31 mouse cellular contexts compared by ENCODE assay signal in genomic region chr15:99039306-99039705, GRCm38 (mm10). TPM values are rescaled to one million over a fixed set of nuclear protein-coding genes. Genes with fewer than 3 reads are reported as not detected.
A peak's percentile ranks its signal among the peaks of the same experiment; 100 is the strongest.
DNase-seq lines count a peak whose midpoint lies in the region; ATAC-seq and TF ChIP-seq lines count a peak whose summit lies in the region.
"Had no signal": no experiment of that assay in that cellular context is flagged by ENCODE, and none has a peak within 500 bp of the region (broad histone marks: within the 10 kb centered on the region; RNA-seq: fewer than 3 reads in every experiment).

No protein-coding gene starts in this region.

- no peak for DNase-seq in embryonic facial prominence, embryonic 10.5 days (ENCODE audit: low spot score)
- DNase-seq in CH12.LX (ENCODE audit: extremely low read depth): no peak
- DNase-seq in heart, postnatal 14 days: no peak
- DNase-seq in heart, postnatal 10 days: no peak
- DNase-seq: adrenal gland, adult 2 months; adrenal gland, postnatal 25 days; cerebellum, adult 2 months; cerebellum, adult 9-11 months; cerebellum, postnatal 36 days; embryo, embryonic 11 days; forebrain, postnatal 0 days; gastrocnemius, adult 2 months; gastrocnemius, postnatal 14 days; heart, adult 11 months; heart, postnatal 4 days; kidney, adult 18-20 months had no signal

- H3K4me3 ChIP-seq in embryonic facial prominence, embryonic 12.5 days: no peak overlapping the region
- H3K4me3 ChIP-seq in embryonic facial prominence, embryonic 10.5 days: no peak overlapping the region
- no peak overlapping the region for H3K4me3 ChIP-seq in CH12.LX (replicated peaks in 1 of 3; ENCODE audit: low read depth in 2 of 3, low read length in 2 of 3, poor library complexity in 1 of 3)
- H3K4me3 ChIP-seq: embryonic facial prominence, embryonic 15.5 days; gastrocnemius, adult 2 months had no signal

- peaks cover 30% of the 10 kb centered on the region for H3K36me3 ChIP-seq in embryonic facial prominence, embryonic 12.5 days
- peaks cover 38% of the 10 kb centered on the region for H3K36me3 ChIP-seq in embryonic facial prominence, embryonic 10.5 days (replicated peaks)
- H3K36me3 ChIP-seq in CH12.LX (replicated peaks in 1 of 2; ENCODE audit: control insufficient read depth in 1 of 2, insufficient read depth in 1 of 2, low read length in 1 of 2): peaks cover 36 to 48% of the 10 kb centered on the region in 2 experiments

- dilution Hi-C loops in CH12.LX (cut with MboI; ENCODE audit: extremely low pct_ligation_motif_present, extremely low pct_unique_long_range_greater_than_20kb, low sequenced_read_pairs): no loop called here

- no peaks in the 10 kb centered on the region for H3K27me3 ChIP-seq in embryonic facial prominence, embryonic 12.5 days
- peaks cover 7% of the 10 kb centered on the region; the same call in 1 of the 2 replicates for H3K27me3 ChIP-seq in embryonic facial prominence, embryonic 10.5 days (replicated peaks; ENCODE audit: low read depth, poor library complexity, severe bottlenecking)
- H3K27me3 ChIP-seq in CH12.LX (replicated peaks): no peaks in the 10 kb centered on the region

- in situ Hi-C loops in CH12.LX (cut with MboI; ENCODE audit: low pct_ligation_motif_present, low pct_unique_long_range_greater_than_20kb, low sequenced_read_pairs): no loop called here

- TF ChIP-seq EP300 in CH12.LX (IDR thresholded peaks at IDR 0.05; ENCODE audit: low read length): no peak

- intact Hi-C loops in heart, postnatal 14 days (cut with DNase I): no loop called here
- intact Hi-C loops in heart, postnatal 10 days (cut with DNase I): no loop called here

- WGBS in embryonic facial prominence, embryonic 12.5 days: 74% methylated on average over 4 of the region's 4 CpGs
- 89% methylated on average over 4 of the region's 4 CpGs for WGBS in embryonic facial prominence, embryonic 10.5 days

- TF ChIP-seq CTCF in CH12.LX (conservative IDR thresholded peaks at IDR 0.05 in 1 of 2, IDR thresholded peaks at IDR 0.05 in 1 of 2; ENCODE audit: low read depth in 2 of 2, low read length in 2 of 2): no peak

- no peaks in the 10 kb centered on the region for H3K9me3 ChIP-seq in embryonic facial prominence, embryonic 12.5 days
- no peaks in the 10 kb centered on the region for H3K9me3 ChIP-seq in embryonic facial prominence, embryonic 10.5 days
- no peaks in the 10 kb centered on the region for H3K9me3 ChIP-seq in CH12.LX (replicated peaks; ENCODE audit: low read length)
- H3K9me3 ChIP-seq: embryonic facial prominence, embryonic 15.5 days; G1E had no signal

- H3K27ac ChIP-seq in embryonic facial prominence, embryonic 12.5 days: 0 out of 2 replicates have a peak overlapping the region, but pooled peaks have one; percentile 17
- no peak overlapping the region for H3K27ac ChIP-seq in embryonic facial prominence, embryonic 10.5 days (replicated peaks)
- no peak overlapping the region for H3K27ac ChIP-seq in CH12.LX (ENCODE audit: insufficient read depth, low read depth)
- H3K27ac ChIP-seq: embryonic facial prominence, embryonic 15.5 days; gastrocnemius, adult 2 months; hindbrain, embryonic 14.5 days; hindbrain, postnatal 0 days had no signal

- ATAC-seq in embryonic facial prominence, embryonic 12.5 days (ENCODE audit: insufficient number of reproducible peaks, insufficient read depth, low FRiP score, low TSS enrichment): no peak
- ATAC-seq in monocyte, adult 5-6 weeks (replicated peaks; ENCODE audit: insufficient number of reproducible peaks, low FRiP score, low TSS enrichment, poor library complexity, severe bottlenecking): 0 out of 2 replicates have a peak, but pooled peaks have one; percentile 1
- ATAC-seq: CD4-positive, CD25-positive, alpha-beta regulatory T cell, adult 4 months; forebrain, embryonic 14.5 days; forebrain, postnatal 0 days; hindbrain, postnatal 0 days; inflammation-experienced regulatory T-cells, adult 6 months; intestine, embryonic 16.5 days had no signal

- TF ChIP-seq POLR2A in CH12.LX (IDR thresholded peaks at IDR 0.05; ENCODE audit: low read depth, low read length): no peak; the same call in none of the 2 replicates

- H3K79me2 ChIP-seq in CH12.LX (replicated peaks; ENCODE audit: control insufficient read depth, extremely low read depth, insufficient read depth, poor library complexity, severe bottlenecking): no peaks in the 10 kb centered on the region

- no peak overlapping the region for H3K9ac ChIP-seq in embryonic facial prominence, embryonic 12.5 days
- no peak overlapping the region for H3K9ac ChIP-seq in CH12.LX (ENCODE audit: insufficient read depth, low read depth)
- H3K9ac ChIP-seq: embryonic facial prominence, embryonic 15.5 days; forebrain, postnatal 0 days; hindbrain, embryonic 14.5 days had no signal

- H3K4me2 ChIP-seq in embryonic facial prominence, embryonic 12.5 days (replicated peaks): no peak overlapping the region
- H3K4me2 ChIP-seq in CH12.LX (ENCODE audit: insufficient read depth, low read depth, poor library complexity, severe bottlenecking): no peak overlapping the region
- H3K4me2 ChIP-seq: embryonic facial prominence, embryonic 15.5 days; heart, embryonic 11.5 days; hindbrain, embryonic 14.5 days had no signal

- no peak for TF ChIP-seq RAD21 in CH12.LX (IDR thresholded peaks at IDR 0.05; ENCODE audit: low read depth, low read length)

- 0 out of 2 replicates have a peak, but pooled peaks cover 7% of the 10 kb centered on the region for H3K4me1 ChIP-seq in embryonic facial prominence, embryonic 12.5 days
- H3K4me1 ChIP-seq in embryonic facial prominence, embryonic 10.5 days: 0 out of 2 replicates have a peak, but pooled peaks cover 8% of the 10 kb centered on the region
- peaks cover 3 to 14% of the 10 kb centered on the region in 2 experiments; a peak in 2 of 4 replicates for H3K4me1 ChIP-seq in CH12.LX (ENCODE audit: control insufficient read depth in 1 of 2, insufficient read depth in 2 of 2)

TF ChIP-seq in CH12.LX, 34 proteins besides CTCF, POLR2A, EP300 and RAD21:
- TF ChIP-seq ZMIZ1 (IDR thresholded peaks at IDR 0.05; ENCODE audit: low read depth, low read length) (peak; percentile 51; the same call in 1 of the 2 replicates), TBP (conservative IDR thresholded peaks at IDR 0.05; ENCODE audit: low read depth, low read length) (no peak), CHD2 (IDR thresholded peaks at IDR 0.05; ENCODE audit: low read length) (peak; percentile 20; the same call in 1 of the 2 replicates), GABPA (IDR thresholded peaks at IDR 0.05; ENCODE audit: insufficient replicate concordance, low read depth, low read length) (no peak), ZNF384 (IDR thresholded peaks at IDR 0.05; ENCODE audit: low read depth, low read length) (peak; percentile 40; the same call in 1 of the 2 replicates), SMC3 (IDR thresholded peaks at IDR 0.05; ENCODE audit: low read depth, low read length) (no peak), ZC3H11A (IDR thresholded peaks at IDR 0.05; ENCODE audit: low read depth, low read length) (no peak)
TF ChIP-seq in CH12.LX: peak in this region for 3.

RNA-seq across cellular contexts. Expression of gene Tuba1c, which starts 9.6 kb away (rescaled TPM):
- 98.8 and 103 TPM in 2 replicates for polyA plus RNA-seq in embryonic facial prominence, embryonic 12.5 days (2016; fragmentation: Nextera tagmentation; extraction: Ambion mirVana)
- polyA plus RNA-seq in embryonic facial prominence, embryonic 10.5 days (2016; fragmentation: Nextera tagmentation; extraction: Ambion mirVana): 141 and 144 TPM in 2 replicates
- total RNA-seq in CH12.LX (2012; rRNA removed) (178 and 229 TPM in 2 replicates), CH12.LX (2014; rRNA removed) (359 and 390 TPM in 2 replicates)
- polyA plus RNA-seq in CH12.LX (2012; ENCODE audit: insufficient read length, low read depth): 183 and 220 TPM in 2 replicates
- 104 to 150 TPM (median 116 TPM) in 3 replicates for total RNA-seq in monocyte, adult 5-6 weeks (2017)
- 10 to 100 TPM; 42.2 to 57.4 TPM for total RNA-seq in heart, postnatal 14 days (2021)
- 10 to 100 TPM; 80.7 to 99.8 TPM for total RNA-seq in heart, postnatal 10 days (2021)

RNA-seq across cellular contexts. Expression of gene Prph, which starts 15.7 kb away (rescaled TPM):
- polyA plus RNA-seq in embryonic facial prominence, embryonic 12.5 days (2016; fragmentation: Nextera tagmentation; extraction: Ambion mirVana): 35.6 and 50.9 TPM in 2 replicates
- 3.7 and 6.3 TPM in 2 replicates for polyA plus RNA-seq in embryonic facial prominence, embryonic 10.5 days (2016; fragmentation: Nextera tagmentation; extraction: Ambion mirVana)
- total RNA-seq in CH12.LX (2012; rRNA removed) (not detected in 2 replicates), CH12.LX (2014; rRNA removed) (0.12 TPM in 1 of 2 replicates, not detected in the other)
- polyA plus RNA-seq in CH12.LX (2012; ENCODE audit: insufficient read length, low read depth): not detected in 2 replicates
- 1.1 TPM in 1 of 3 replicates, not detected in the others for total RNA-seq in monocyte, adult 5-6 weeks (2017)
- total RNA-seq in heart, postnatal 14 days (2021): under 1 TPM; 0.44 to 0.86 TPM
- total RNA-seq in heart, postnatal 10 days (2021): under 1 TPM; 0.27 to 0.53 TPM
- total RNA-seq: G1E had no signal
- polyA plus RNA-seq: CD4-positive, CD25-positive, alpha-beta regulatory T cell, adult 4 months; G1E; inflammation-experienced regulatory T-cells, adult 6 months had no signal

RNA-seq across cellular contexts. Expression of gene Troap, which starts 35.1 kb away (rescaled TPM):
- polyA plus RNA-seq in embryonic facial prominence, embryonic 12.5 days (2016; fragmentation: Nextera tagmentation; extraction: Ambion mirVana): 38.5 and 39.0 TPM in 2 replicates
- polyA plus RNA-seq in embryonic facial prominence, embryonic 10.5 days (2016; fragmentation: Nextera tagmentation; extraction: Ambion mirVana): 49.8 and 53.1 TPM in 2 replicates
- total RNA-seq in CH12.LX (2012; rRNA removed): 17.8 and 25.0 TPM in 2 replicates
- 19.2 and 20.2 TPM in 2 replicates for total RNA-seq in CH12.LX (2014; rRNA removed)
- polyA plus RNA-seq in CH12.LX (2012; ENCODE audit: insufficient read length, low read depth): 61.0 and 74.2 TPM in 2 replicates
- total RNA-seq in monocyte, adult 5-6 weeks (2017): 2.3 to 3.6 TPM in 2 of 3 replicates, not detected in the other
- total RNA-seq in heart, postnatal 14 days (2021): 1 to 10 TPM; 2.1 to 2.2 TPM
- total RNA-seq in heart, postnatal 10 days (2021): 1 to 10 TPM; 6.5 to 6.7 TPM
- total RNA-seq: gastrocnemius, adult 2 months had no signal

RNA-seq across cellular contexts. Expression of gene C1ql4, which starts 48.3 kb away (rescaled TPM):
- polyA plus RNA-seq in embryonic facial prominence, embryonic 12.5 days (2016; fragmentation: Nextera tagmentation; extraction: Ambion mirVana): 0.42 and 0.46 TPM in 2 replicates
- polyA plus RNA-seq in embryonic facial prominence, embryonic 10.5 days (2016; fragmentation: Nextera tagmentation; extraction: Ambion mirVana): 0.36 and 0.52 TPM in 2 replicates
- total RNA-seq in CH12.LX (2012; rRNA removed) (0.08 TPM in 1 of 2 replicates, not detected in the other), CH12.LX (2014; rRNA removed) (not detected in 2 replicates)
- not detected in 2 replicates for polyA plus RNA-seq in CH12.LX (2012; ENCODE audit: insufficient read length, low read depth)
- not detected in 3 replicates for total RNA-seq in monocyte, adult 5-6 weeks (2017)
- total RNA-seq in heart, postnatal 14 days (2021): not detected
- total RNA-seq in heart, postnatal 10 days (2021): not detected
- total RNA-seq: adrenal gland, adult 2 months; adrenal gland, postnatal 25 days; G1E; gastrocnemius, adult 2 months; gastrocnemius, postnatal 14 days; gastrocnemius, postnatal 4 days; heart, adult 8-10 months had no signal
- polyA plus RNA-seq: adrenal gland, adult 2 months; CD4-positive, CD25-positive, alpha-beta regulatory T cell, adult 4 months; cortical plate, adult 2 months; forebrain, embryonic 14.5 days; frontal cortex, adult 2 months; G1E; inflammation-experienced regulatory T-cells, adult 6 months had no signal

RNA-seq across cellular contexts. Expression of gene Dnajc22, which starts 53.7 kb away (rescaled TPM):
- polyA plus RNA-seq in embryonic facial prominence, embryonic 12.5 days (2016; fragmentation: Nextera tagmentation; extraction: Ambion mirVana): 0.70 and 0.75 TPM in 2 replicates
- polyA plus RNA-seq in embryonic facial prominence, embryonic 10.5 days (2016; fragmentation: Nextera tagmentation; extraction: Ambion mirVana): 1.1 and 1.6 TPM in 2 replicates
- total RNA-seq in CH12.LX (2012; rRNA removed) (10.0 and 10.6 TPM in 2 replicates), CH12.LX (2014; rRNA removed) (20.4 and 24.2 TPM in 2 replicates)
- polyA plus RNA-seq in CH12.LX (2012; ENCODE audit: insufficient read length, low read depth): 12.4 and 14.5 TPM in 2 replicates
- not detected in 3 replicates for total RNA-seq in monocyte, adult 5-6 weeks (2017)
- total RNA-seq in heart, postnatal 14 days (2021): under 1 TPM; 0.27 to 0.45 TPM
- under 1 TPM; 0.37 to 0.98 TPM for total RNA-seq in heart, postnatal 10 days (2021)
- total RNA-seq: gastrocnemius, adult 2 months; gastrocnemius, postnatal 4 days had no signal
- polyA plus RNA-seq: CD4-positive, CD25-positive, alpha-beta regulatory T cell, adult 4 months; frontal cortex, adult 2 months; G1E; inflammation-experienced regulatory T-cells, adult 6 months had no signal
